Mouse (Mus musculus) ES-Bruce4 (cell line): ENCODE results near the gene Grifin.

Experiments
- CTCF ChIP-seq: IDR thresholded peaks from one replicate; pipeline ENCODE4 v1.8.1; 2011; ENCODE audit warnings: low read depth, low read length
- POLR2A ChIP-seq: IDR thresholded peaks from one replicate; pipeline ENCODE4 v1.8.1; 2011; ENCODE audit warnings: low read length; ENCODE audit not compliant: insufficient read depth

DNA sequence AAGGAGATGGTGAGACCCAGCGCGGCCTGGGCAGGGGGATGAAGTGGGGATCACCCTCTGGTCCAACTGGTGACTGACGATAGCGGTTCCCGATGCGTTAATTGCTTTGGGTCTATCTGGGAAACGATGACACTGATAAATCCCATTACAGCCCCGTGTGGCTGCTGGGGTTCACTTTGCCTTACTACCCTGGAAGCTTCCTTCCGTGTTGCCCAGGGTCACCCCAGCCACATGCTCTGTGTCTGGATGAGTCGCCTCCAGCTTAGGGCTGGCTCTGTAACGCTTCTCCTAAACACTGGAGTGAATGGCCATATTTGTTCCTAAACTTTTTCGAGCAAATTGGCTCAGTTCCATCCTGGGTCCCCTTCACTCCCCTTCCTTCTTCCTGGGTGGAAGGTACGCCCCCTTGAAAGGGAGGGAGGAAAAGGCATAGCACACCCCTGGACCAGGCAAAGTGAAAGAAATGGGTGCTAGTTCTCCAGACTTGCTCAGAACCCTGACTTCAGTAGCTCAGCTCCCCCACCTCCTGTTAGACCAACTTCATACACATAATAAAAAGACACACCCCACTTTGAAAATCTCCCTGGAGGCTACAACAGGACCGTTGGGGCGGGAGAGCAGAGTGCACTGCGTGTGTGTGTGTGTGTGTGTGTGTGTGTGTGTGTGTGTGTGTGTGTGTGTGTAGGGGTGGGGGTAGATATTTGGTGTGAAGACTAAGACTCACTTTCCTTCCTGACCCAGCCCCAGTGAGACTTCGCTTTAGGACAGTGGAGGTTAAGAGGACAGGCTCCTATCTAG lies 43.2 kb upstream of the Grifin start:
- no peak for TF ChIP-seq CTCF
- no peak for TF ChIP-seq POLR2A
